Mouse (Mus musculus) neutrophil, adult 65 days (primary cell): ENCODE results near the gene Olfr843. TPM values are rescaled to one million over a fixed set of nuclear protein-coding genes. Genes with fewer than 3 reads are reported as not detected.

Experiments
- total RNA-seq: library from RNA; stranded (reverse); gene quantifications from 2 replicates; pipeline ENCODE4 v1.2.4, GENCODE M21; 2023

The Olfr843 gene
- total RNA-seq: not detected in 2 replicates

DNA sequence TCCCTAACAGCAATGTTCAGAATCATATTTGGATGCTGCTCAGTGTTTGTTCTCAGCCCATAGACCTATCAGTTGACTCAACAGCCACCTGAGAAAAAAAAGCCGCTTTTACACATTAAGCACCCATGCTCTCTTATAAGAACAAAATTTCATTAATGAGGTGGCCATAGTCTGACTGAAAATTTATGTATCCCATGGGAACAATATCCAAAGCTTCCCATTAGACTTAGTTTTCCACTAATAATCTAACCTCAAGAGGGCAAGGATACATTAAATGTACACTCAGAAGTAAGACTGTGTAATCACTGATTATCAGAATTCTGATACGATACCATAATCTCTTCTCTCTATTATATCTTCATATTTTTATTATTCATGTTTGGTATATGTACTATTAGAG, at the start of gene Olfr843:
Gene Olfr843 (minus strand): TSS at position 101 of the 400 bp plus-strand sequence.

Other genes with a start within 250 kb of the Olfr843 start
- gene Olfr835, start 219.3 kb downstream of the Olfr843 start, total RNA-seq: not detected in 2 replicates
- not detected in 2 replicates for gene Olfr836, start 131.6 kb downstream of the Olfr843 start, total RNA-seq
- gene Olfr837, start 115.7 kb downstream of the Olfr843 start, total RNA-seq: not detected in 2 replicates
- not detected in 2 replicates for gene Olfr839-ps1, start 74.7 kb downstream of the Olfr843 start, total RNA-seq
- not detected in 2 replicates for gene Olfr844, start 64.4 kb upstream of the Olfr843 start, total RNA-seq
- not detected in 2 replicates for gene Olfr845, start 84.5 kb upstream of the Olfr843 start, total RNA-seq
- gene Olfr846, start 112.0 kb upstream of the Olfr843 start, total RNA-seq: not detected in 2 replicates
- not detected in 2 replicates for gene Olfr847, start 126.7 kb upstream of the Olfr843 start, total RNA-seq
- not detected in 2 replicates for gene Olfr849, start 188.3 kb upstream of the Olfr843 start, total RNA-seq
- gene Olfr850, start 226.3 kb upstream of the Olfr843 start, total RNA-seq: not detected in 2 replicates
- gene Olfr851, start 241.3 kb upstream of the Olfr843 start, total RNA-seq: not detected in 2 replicates